In the genomic region with DNA sequence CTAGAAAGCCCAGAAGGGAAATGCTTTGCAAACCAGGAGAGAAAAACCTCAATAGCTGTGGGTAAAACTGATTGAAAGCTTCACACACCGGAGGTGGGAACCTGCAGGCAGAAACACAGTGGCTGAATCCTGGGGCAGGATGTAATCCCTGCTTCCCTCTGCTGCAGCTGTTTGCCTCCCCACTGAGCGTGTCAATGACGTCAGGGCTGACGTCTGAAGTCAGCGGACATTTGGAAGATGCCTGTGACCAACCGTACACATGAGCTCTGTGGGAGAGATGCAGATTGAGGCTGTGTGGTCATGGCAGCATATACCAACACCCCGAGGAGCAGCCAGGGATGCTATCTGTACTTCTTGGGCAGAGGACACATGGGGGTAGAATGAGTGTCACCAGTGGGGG, we compare ENCODE assay signal across 13 mouse cellular contexts.
DNase-seq lines count a peak whose midpoint lies in the region; ATAC-seq and TF ChIP-seq lines count a peak whose summit lies in the region.
"Had no signal": no experiment of that assay in that cellular context is flagged by ENCODE, and none has a peak within 500 bp of the region (broad histone marks: within the 10 kb centered on the region; RNA-seq: fewer than 3 reads in every experiment).

No protein-coding gene starts in this region.

- WGBS in limb, embryonic 15.5 days, result 39% methylated on average over 7 of the region's 7 CpGs

- no peak overlapping the region for H3K4me2 ChIP-seq in limb, embryonic 15.5 days
- H3K4me2 ChIP-seq: heart, embryonic 13.5 days; liver, embryonic 13.5 days; neural tube, embryonic 12.5 days had no signal

- H3K9me3 ChIP-seq in limb, embryonic 15.5 days, result no peaks in the 10 kb centered on the region
- H3K9me3 ChIP-seq: liver, embryonic 13.5 days; neural tube, embryonic 12.5 days had no signal

- no peaks in the 10 kb centered on the region for H3K4me1 ChIP-seq in limb, embryonic 15.5 days
- H3K4me1 ChIP-seq: liver, embryonic 13.5 days; neural tube, embryonic 12.5 days had no signal

- H3K79me3 ChIP-seq in C2C12 (ENCODE audit: low read depth), result no peaks in the 10 kb centered on the region

- no peak for TF ChIP-seq CTCF in C2C12 (IDR thresholded peaks at IDR 0.05; ENCODE audit: control insufficient read depth, insufficient read depth, insufficient read length)

- no peak overlapping the region for H3K9ac ChIP-seq in limb, embryonic 15.5 days
- H3K9ac ChIP-seq: heart, embryonic 13.5 days; liver, embryonic 13.5 days; neural tube, embryonic 12.5 days had no signal

- peak; percentile 44; the same call in 1 of the 2 replicates for ATAC-seq in limb, embryonic 15.5 days (ENCODE audit: insufficient number of reproducible peaks, low FRiP score, low TSS enrichment, low read depth)

- no peak overlapping the region for H3K27ac ChIP-seq in limb, embryonic 15.5 days
- H3K27ac ChIP-seq: gastrocnemius, adult 2 months; heart, embryonic 13.5 days; liver, embryonic 13.5 days; macrophage; neural tube, embryonic 12.5 days had no signal

- H3K79me2 ChIP-seq in C2C12 (ENCODE audit: control insufficient read depth, insufficient read depth), result no peaks in the 10 kb centered on the region

- H3ac ChIP-seq in C2C12 (ENCODE audit: control insufficient read depth, insufficient read length, low read depth), result no peak overlapping the region

- peak; percentile 6 for DNase-seq in left cerebral cortex, postnatal 4 days
- DNase-seq in left cerebral cortex, adult 8-10 months (ENCODE audit: low spot score in 2 of 2), result no peak
- peak; percentile 2 for DNase-seq in NIH3T3 (ENCODE audit: low read depth)
- DNase-seq in kidney, adult 9 months, result no peak
- DNase-seq in cerebellum, adult 11-12 months, result no peak
- DNase-seq: gastrocnemius, adult 2 months; kidney, postnatal 10 days; liver, embryonic 13.5 days had no signal

- intact Hi-C loops in left cerebral cortex, postnatal 4 days (cut with DNase I), result no loop called here

- H3K27me3 ChIP-seq in C2C12 (ENCODE audit: control insufficient read depth, insufficient read depth, insufficient read length), result no peaks in the 10 kb centered on the region
- H3K27me3 ChIP-seq in limb, embryonic 15.5 days, result no peaks in the 10 kb centered on the region
- H3K27me3 ChIP-seq: liver, embryonic 13.5 days; neural tube, embryonic 12.5 days had no signal

- H3K4me3 ChIP-seq in C2C12 (ENCODE audit: insufficient read depth, poor library complexity, severe bottlenecking), result no peak overlapping the region
- no peak overlapping the region for H3K4me3 ChIP-seq in limb, embryonic 15.5 days
- H3K4me3 ChIP-seq: gastrocnemius, adult 2 months; heart, embryonic 13.5 days; liver, embryonic 13.5 days; neural tube, embryonic 12.5 days had no signal

- H3K36me3 ChIP-seq in C2C12 (ENCODE audit: control insufficient read depth, insufficient read depth), result no peaks in the 10 kb centered on the region
- H3K36me3 ChIP-seq in limb, embryonic 15.5 days, result no peaks in the 10 kb centered on the region
- H3K36me3 ChIP-seq: heart, embryonic 13.5 days; liver, embryonic 13.5 days; neural tube, embryonic 12.5 days had no signal

TF ChIP-seq in C2C12, 6 proteins besides CTCF, POLR2A, EP300 and RAD21:
- TF ChIP-seq MYOG (IDR thresholded peaks at IDR 0.05; ENCODE audit: control insufficient read depth, extremely low read depth, insufficient read length) (no peak), MYOD1 (IDR thresholded peaks at IDR 0.05; ENCODE audit: control insufficient read depth, insufficient read length, low read depth) (peak; percentile 84), FOSL1 (IDR thresholded peaks at IDR 0.05; ENCODE audit: insufficient read depth, low read length, poor library complexity, severe bottlenecking) (no peak), USF1 (IDR thresholded peaks at IDR 0.05; ENCODE audit: low read depth) (no peak), CEBPB (IDR thresholded peaks at IDR 0.05; ENCODE audit: low read depth) (no peak), MAX (IDR thresholded peaks at IDR 0.05) (no peak)

Comparison
In these comparisons a context has a peak if more than half of its experiments do, and no peak if none do; other contexts are left out.
1. DNase-seq: peak in left cerebral cortex, postnatal 4 days (single experiment) and NIH3T3 (single experiment); none in left cerebral cortex, adult 8-10 months (0 of 2), kidney, adult 9 months (single experiment) and cerebellum, adult 11-12 months (single experiment).